Mouse (Mus musculus): ENCODE data around the gene Med13l.

Med13l gene

DNA sequence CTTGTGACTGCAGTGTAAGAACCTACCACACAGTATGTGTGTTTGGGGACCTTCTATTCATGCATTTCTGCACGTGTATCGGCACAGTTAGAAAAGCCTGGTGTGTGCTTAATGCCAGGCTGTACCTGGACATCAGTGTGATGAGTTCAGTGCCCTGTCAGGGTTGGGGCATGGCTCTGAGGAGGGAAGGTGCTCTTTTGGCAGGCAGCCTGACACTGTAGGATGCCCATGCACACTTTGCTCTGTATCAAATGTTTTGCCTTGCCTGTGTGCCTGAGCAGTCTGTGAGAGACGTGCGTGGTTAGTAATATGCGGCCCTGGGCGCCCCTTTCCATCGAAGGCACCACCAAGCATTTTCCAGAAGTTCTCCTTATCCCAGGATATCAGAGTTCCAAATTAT, 136.6 kb downstream of the Med13l start:
- TF ChIP-seq GATA4 (IDR thresholded peaks at IDR 0.05; ENCODE audit: insufficient replicate concordance, low read length): no peak

- no peak for TF ChIP-seq GATA4 (IDR thresholded peaks at IDR 0.05; ENCODE audit: insufficient replicate concordance, low read length)
Observed at GRCm38 (mm10) chr5:118700978-118701377, 140.5 kb downstream of the Med13l start.

DNA sequence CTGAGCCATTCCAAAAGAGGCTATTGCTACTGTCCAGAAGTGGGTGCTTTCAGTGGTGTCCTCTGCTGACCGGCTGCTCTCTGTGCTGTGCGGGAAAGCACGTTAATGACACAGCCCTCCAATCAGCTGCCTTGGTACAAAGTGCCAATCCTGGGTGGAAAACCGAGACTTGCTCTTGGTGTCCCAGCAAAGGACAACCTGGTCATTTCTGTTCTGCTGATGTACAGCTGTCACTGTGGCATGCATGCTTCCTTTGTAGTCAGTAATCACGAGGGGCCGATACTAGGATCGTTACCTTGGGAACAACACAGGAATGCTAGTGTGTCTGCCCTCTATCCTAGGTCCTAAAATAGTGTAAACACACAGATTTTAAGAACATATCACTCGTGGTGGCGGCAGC, 142.2 kb downstream of the Med13l start:
- no peak for TF ChIP-seq GATA4 (IDR thresholded peaks at IDR 0.05; ENCODE audit: insufficient replicate concordance, low read length)

GRCm38 (mm10) chr5:118704148-118704547, 143.7 kb downstream of the Med13l start:
- no peak for TF ChIP-seq GATA4 (IDR thresholded peaks at IDR 0.05; ENCODE audit: insufficient replicate concordance, low read length)

DNA sequence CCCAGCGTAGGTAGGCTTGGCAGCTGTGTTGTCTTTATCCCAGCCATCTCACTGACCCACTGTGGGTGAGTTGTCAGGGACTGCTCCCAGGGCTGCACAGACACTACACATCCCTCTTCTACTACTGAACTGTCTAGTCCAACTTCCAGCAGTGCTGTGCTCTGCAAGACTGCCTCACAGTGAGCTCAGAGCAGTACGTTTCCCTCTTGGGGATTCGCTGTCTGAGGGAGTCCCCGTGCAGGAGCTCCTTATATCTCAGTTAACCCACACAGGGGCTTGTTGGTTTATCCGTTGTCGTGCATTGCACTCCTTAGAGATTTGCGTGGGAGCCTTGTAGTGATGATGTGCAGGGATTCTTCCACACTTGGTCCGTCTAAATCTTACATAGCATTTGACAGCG, 144.5 kb downstream of the Med13l start:
- no peak for TF ChIP-seq GATA4 (IDR thresholded peaks at IDR 0.05; ENCODE audit: insufficient replicate concordance, low read length)

- TF ChIP-seq GATA4 (IDR thresholded peaks at IDR 0.05; ENCODE audit: insufficient replicate concordance, low read length): no peak
Observed at GRCm38 (mm10) chr5:118706009-118706408, 145.5 kb downstream of the Med13l start.

- TF ChIP-seq GATA4 (IDR thresholded peaks at IDR 0.05; ENCODE audit: insufficient replicate concordance, low read length): no peak
Observed at GRCm38 (mm10) chr5:118706414-118706813, 145.9 kb downstream of the Med13l start.

DNA sequence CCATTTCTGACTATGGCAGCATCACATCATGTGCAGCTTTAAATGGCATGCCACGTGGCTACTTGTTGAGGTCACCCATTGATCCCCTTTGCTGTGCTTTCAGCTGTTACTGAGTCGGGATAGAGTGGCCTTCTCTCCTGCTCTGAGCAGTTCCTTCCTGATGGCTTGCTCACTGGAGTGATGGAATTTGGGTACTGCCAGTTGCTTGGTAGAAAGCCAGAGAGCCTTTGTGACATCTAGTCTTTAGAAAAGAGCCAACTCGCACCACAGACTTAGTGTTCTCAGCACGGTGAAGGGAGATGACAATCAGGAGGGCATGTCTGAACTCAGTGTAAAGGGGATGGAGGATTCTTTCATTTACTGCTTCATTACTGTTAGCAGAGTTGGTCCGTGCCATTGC, 147.0 kb downstream of the Med13l start:
- no peak for TF ChIP-seq GATA4 (IDR thresholded peaks at IDR 0.05; ENCODE audit: insufficient replicate concordance, low read length)

DNA sequence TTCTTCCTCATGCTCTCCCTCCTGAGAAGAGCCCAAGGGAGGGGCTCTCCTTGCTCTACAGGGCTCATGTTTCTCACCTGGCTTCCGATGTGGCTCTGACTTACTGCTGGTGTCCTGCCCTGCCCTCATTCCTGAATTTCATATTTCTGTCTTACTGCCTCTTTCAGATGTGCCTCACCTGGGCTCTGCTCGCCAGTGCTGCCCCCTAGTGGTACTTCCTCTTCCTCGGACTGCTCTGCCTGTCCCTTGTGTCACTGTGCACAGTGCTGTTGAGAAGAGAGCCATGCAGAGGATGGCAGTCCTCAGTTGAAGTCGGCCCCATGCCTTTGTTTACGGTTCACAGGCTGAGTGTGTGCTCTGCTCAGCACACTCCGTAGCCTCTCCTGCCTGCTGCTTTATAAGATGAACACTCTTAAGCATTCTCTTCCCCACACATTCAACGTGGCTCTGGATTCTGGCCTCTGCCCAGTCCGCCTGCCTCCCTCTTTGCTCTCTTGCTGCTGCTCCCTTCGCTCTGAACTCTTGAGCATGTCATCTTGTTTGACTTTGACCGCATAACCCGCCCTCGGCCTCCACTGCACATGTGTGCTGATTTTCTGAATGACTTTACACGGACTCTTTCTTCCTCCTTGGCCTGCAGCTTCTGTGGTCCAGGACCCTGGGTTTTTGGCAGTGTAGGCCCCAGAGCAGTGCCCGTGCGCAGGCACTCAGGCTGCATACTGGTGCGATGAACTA, 147.9 kb downstream of the Med13l start:
- TF ChIP-seq GATA4 (IDR thresholded peaks at IDR 0.05; ENCODE audit: insufficient replicate concordance, low read length): no peak

DNA sequence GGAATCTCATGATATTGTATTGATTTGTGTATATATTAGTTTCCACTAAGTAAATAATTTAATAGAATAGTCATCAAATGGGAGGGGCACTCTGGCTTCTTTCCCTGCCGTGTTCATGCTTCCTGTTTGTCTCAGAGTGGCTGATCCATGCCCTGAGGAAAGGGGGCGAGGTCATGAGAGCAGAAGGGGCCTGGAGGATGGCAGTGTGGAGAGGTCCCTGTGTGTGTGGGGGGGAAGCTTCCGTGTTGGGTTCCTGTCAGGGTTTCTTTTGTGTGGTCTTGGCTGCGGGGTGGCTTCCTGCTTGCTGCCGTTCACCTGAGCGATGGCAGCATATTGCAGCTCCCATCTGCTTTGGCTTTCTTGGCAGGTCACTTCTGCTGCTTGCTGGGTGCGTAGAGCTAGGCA, 149.4 kb downstream of the Med13l start:
- no peak for TF ChIP-seq GATA4 (IDR thresholded peaks at IDR 0.05; ENCODE audit: insufficient replicate concordance, low read length)

DNA sequence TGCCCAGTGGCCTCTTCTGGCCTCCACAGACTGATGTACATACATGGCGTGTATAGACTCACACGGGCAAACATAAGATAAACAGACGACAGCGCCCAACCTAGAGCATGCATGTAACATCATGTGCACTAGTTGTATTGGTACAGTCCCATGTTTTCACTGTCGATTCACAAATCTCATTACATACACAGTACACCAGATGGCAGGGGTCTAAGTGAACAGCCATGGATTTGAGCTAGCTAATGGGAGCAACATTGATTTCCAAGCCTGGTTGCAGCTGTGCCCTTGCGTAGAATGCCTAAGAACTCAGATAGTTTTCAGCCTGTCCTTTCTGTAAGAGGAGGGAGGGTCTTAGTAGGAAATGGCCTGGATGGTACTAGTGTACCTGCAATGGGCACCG, 155.0 kb downstream of the Med13l start:
- no peak for TF ChIP-seq GATA4 (IDR thresholded peaks at IDR 0.05; ENCODE audit: insufficient replicate concordance, low read length)

DNA sequence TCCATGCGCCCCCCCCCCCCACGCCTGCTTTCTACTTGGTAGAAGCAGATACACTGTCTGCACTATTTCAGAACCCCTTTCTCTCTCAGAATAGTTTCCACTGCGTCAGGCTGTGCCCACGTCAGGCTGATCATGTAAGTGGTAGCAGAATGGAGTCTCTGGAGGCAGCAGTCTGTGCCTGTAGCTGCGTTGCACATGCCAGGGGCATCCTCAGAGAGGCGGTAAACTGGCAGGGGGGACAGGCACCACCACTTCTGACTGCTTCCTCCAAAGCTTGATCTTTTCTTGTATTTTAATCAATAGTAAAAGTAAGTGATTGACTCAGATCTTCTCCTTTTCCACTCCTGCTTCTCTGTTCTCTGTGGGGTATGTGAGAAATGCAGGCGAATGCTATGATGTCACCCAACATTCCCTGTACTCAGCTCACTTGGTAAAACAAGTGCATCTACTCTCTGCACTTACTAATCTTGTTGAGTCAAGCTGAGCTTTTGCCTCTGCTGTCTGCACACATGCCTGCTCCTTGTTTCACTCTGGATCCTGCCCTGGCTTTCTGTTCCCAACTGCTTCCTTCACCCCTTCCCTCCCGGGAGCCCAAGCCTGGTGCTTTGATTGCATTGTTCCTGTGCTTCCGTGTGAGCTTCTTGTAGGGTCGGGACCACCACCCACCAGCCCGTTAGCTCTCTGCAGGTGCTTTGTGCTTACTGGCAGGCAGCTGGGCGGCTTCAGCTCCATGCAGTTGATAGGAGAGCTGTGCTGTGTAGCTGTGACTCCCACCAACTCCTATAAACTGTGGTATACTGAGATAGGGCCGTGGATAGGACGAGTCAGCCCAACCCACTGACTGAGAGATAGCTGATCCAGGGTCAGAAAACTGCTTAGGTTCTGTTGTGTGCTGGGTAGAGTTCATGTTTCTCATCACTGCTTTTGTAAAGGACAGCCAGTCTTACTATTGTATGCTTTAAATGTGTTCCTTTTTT, 156.1 kb downstream of the Med13l start:
- no peak for TF ChIP-seq GATA4 (IDR thresholded peaks at IDR 0.05; ENCODE audit: insufficient replicate concordance, low read length)

- no peak for TF ChIP-seq GATA4 (IDR thresholded peaks at IDR 0.05; ENCODE audit: insufficient replicate concordance, low read length)
Observed at GRCm38 (mm10) chr5:118717456-118717855, 157.0 kb downstream of the Med13l start.

GRCm38 (mm10) chr5:118718070-118718469, 157.6 kb downstream of the Med13l start:
- no peak for TF ChIP-seq GATA4 (IDR thresholded peaks at IDR 0.05; ENCODE audit: insufficient replicate concordance, low read length)

GRCm38 (mm10) chr5:118721416-118721815, 160.9 kb downstream of the Med13l start:
- TF ChIP-seq GATA4 (IDR thresholded peaks at IDR 0.05; ENCODE audit: insufficient replicate concordance, low read length): no peak

GRCm38 (mm10) chr5:118721848-118722247, 161.4 kb downstream of the Med13l start:
- no peak for TF ChIP-seq GATA4 (IDR thresholded peaks at IDR 0.05; ENCODE audit: insufficient replicate concordance, low read length)
